Mouse (Mus musculus) kidney, postnatal 0 days (tissue): ENCODE measurements at regions not wholly inside any gene's neighbourhood (a gene's known extent, or its start where the extent isn't known, plus 50 kb on each side); places are given as distances from the start of the nearest gene placed in this dataset.

Experiments used
- ATAC-seq: fragments of 200-750 bp; cut with Nextera tagmentation; replicated peaks from 2 replicates; pipeline ENCODE4 v1.8.0; 2017; ENCODE audit warnings: low read depth, moderate number of reproducible peaks, moderate TSS enrichment, moderate library complexity; ENCODE audit not compliant: low FRiP score
- DNase-seq: peaks from one replicate; pipeline ENCODE4 v3.0.0-alpha.2; 2016; ENCODE audit warnings: low spot score
- H3K27ac ChIP-seq: fragments of 300-500 bp; sonication (generic); 2 replicates; pipeline ENCODE4 v1.5.1; 2014; ENCODE audit warnings: mild to moderate bottlenecking
- H3K27me3 ChIP-seq: fragments of 300-500 bp; sonication (generic); 2 replicates; pipeline ENCODE4 v1.6.1; 2014; ENCODE audit warnings: low read length, mixed read lengths; ENCODE audit not compliant: insufficient read depth
- H3K36me3 ChIP-seq: fragments of 300-500 bp; sonication (generic); 2 replicates; pipeline ENCODE4 v1.6.1; 2014; ENCODE audit warnings: low read length, mixed read lengths; ENCODE audit not compliant: insufficient read depth
- H3K4me1 ChIP-seq: fragments of 300-500 bp; sonication (generic); replicated peaks from 2 replicates; pipeline ENCODE4 v1.6.1; 2014; ENCODE audit warnings: antibody characterized with exemption, low read length, mixed read lengths; ENCODE audit not compliant: insufficient read depth
- H3K4me2 ChIP-seq: fragments of 300-500 bp; sonication (generic); 2 replicates; pipeline ENCODE4 v1.6.1; 2014; ENCODE audit warnings: mild to moderate bottlenecking, low read length, moderate library complexity, mixed read lengths
- H3K4me3 ChIP-seq: fragments of 300-500 bp; sonication (generic); replicated peaks from 2 replicates; pipeline ENCODE4 v1.5.1; 2014; ENCODE audit warnings: low read depth, low read length
- H3K9ac ChIP-seq: fragments of 300-500 bp; sonication (generic); 2 replicates; pipeline ENCODE4 v1.6.1; 2014; ENCODE audit warnings: low read depth, low read length
- H3K9me3 ChIP-seq: fragments of 300-500 bp; sonication (generic); replicated peaks from 2 replicates; pipeline ENCODE4 v1.6.1; 2016; ENCODE audit warnings: low read length, inconsistent platforms, mixed read lengths
- CTCF ChIP-seq: IDR thresholded peaks from 2 replicates; pipeline ENCODE4 v1.5.1; 2016; ENCODE audit warnings: antibody characterized with exemption, low read depth, mild to moderate bottlenecking, moderate library complexity
- WGBS: fragments of 180-500 bp; shearing (Covaris S2); extraction: QIAGEN DNeasy Blood & Tissue Kit; methylation state at CpG from one replicate; pipeline ENCODE4 v1.1.7; 2014; 5-methylcytosine and 5-hydroxymethylcytosine counted together

DNA sequence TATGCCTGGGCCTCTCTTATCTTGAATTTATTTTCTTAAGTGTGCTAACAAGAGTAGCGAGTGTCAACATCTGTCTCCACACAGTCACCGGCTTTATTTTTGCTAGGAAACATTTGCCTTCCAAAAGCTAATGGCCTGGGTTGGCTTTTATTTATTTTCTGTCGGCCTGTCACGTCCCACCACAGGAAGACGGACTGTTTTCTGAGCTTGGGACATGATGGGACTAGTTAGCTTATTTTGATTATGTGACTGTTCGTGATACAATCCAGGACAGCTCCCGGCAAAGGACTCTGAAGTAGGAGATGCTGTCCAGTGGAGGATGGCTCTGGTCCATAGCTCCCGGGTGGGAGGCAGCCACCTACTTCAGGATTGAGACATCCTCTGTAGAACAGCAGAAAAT is 372.5 kb downstream of the Wdr11 start:
- Histone ChIP-seq H3K4me1 (no peaks in the 10 kb centered on the region), H3K27ac (no peak overlapping the region), H3K9me3 (no peaks in the 10 kb centered on the region), H3K4me2 (no peak overlapping the region), H3K4me3 (no peak overlapping the region), H3K9ac (no peak overlapping the region), H3K36me3 (no peaks in the 10 kb centered on the region), H3K27me3 (no peaks in the 10 kb centered on the region)
- 28% methylated on average over 8 of the region's 8 CpGs for WGBS
- no peak for ATAC-seq
- no peak for TF ChIP-seq CTCF
- peak; percentile 36 for DNase-seq

DNA sequence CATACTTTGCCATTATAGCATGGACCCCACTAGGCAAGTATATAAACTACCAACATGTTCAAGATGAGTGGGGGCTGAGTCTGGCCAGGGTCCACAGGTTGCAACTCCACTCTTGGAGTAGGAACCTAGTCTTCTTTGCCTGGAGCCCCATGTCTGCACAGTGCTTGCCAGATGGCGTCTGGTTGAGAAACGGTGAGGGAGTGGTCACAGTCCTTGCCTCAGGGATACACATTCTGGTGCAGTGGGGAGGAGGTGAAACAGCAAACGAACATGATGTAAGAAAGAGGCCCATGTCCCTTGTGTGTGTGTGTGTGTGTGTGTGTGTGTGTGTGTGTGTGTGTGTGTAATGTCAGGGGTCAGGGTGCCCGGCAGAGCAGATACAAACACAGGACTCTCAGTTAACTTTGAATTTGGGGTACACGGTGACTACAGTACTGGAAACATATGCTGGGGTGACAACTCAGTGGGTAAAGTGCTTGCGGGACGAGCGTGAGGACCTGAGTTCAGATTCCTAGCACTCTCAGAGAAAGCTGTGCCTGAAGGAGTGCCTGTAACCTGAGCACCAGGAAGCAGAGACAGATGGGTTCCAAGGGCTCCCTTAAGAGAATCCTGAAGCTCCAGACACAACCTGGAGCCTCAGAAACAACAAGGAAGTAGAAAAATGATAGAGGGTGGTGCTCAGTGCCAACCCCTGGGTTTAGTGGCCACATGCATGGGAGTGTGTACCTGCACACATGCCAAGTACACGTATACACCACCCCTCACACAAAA is 373.8 kb downstream of the Wdr11 start:
- Histone ChIP-seq H3K36me3 (no peaks in the 10 kb centered on the region), H3K4me2 (no peak overlapping the region), H3K27ac (no peak overlapping the region), H3K27me3 (no peaks in the 10 kb centered on the region), H3K4me1 (no peaks in the 10 kb centered on the region), H3K9me3 (no peaks in the 10 kb centered on the region), H3K4me3 (no peak overlapping the region), H3K9ac (no peak overlapping the region)
- ATAC-seq (no peak), DNase-seq (no peak)
- WGBS: 77% methylated on average over 9 of the region's 9 CpGs
- no peak for TF ChIP-seq CTCF

DNA sequence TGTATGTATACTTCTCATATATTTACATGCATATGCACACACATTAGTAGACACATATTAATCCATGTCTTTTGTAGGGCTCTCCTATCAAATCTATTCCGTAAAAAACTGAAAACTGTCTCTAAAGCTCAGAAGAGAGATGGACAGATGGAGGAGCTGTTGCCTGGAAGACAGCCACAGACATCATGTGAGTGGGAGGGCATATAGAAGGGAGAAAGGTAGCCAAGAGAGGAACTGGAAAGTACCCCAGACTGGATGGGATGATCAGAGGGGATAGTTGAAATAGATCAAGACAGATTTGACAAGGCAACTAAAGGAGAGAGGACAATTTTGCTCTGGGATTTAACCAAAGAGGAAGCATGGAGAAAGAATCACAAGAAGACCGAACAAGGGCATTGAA is 375.1 kb downstream of the Wdr11 start:
- ATAC-seq (no peak), DNase-seq (no peak)
- Histone ChIP-seq H3K27ac (no peak overlapping the region), H3K9ac (no peak overlapping the region), H3K4me2 (no peak overlapping the region), H3K9me3 (no peaks in the 10 kb centered on the region), H3K27me3 (no peaks in the 10 kb centered on the region), H3K4me3 (no peak overlapping the region), H3K36me3 (no peaks in the 10 kb centered on the region), H3K4me1 (no peaks in the 10 kb centered on the region)
- 95% methylated on average over 2 of the region's 2 CpGs for WGBS
- no peak for TF ChIP-seq CTCF

DNA sequence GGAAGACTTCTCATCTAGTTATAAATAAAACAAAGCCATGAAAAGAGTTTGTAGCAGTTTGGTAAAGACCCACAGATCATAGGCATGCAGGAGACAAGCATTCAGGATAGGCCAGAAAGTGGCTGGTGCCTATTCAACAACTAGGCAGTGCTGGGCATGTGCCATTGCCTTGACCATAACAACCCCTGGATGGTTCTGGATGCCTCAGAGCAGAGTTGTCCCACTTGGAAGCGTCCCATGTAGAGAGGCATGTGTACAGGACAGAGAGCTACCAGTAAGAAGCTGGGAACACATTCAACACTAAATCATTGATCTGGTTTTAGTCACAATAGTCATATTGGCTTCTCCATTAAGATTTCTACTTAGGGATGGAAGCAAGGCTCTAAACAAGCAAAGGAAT is 378.5 kb downstream of the Wdr11 start:
- Histone ChIP-seq H3K27me3 (no peaks in the 10 kb centered on the region), H3K9me3 (no peaks in the 10 kb centered on the region), H3K4me1 (no peaks in the 10 kb centered on the region), H3K4me2 (no peak overlapping the region), H3K27ac (no peak overlapping the region), H3K36me3 (no peaks in the 10 kb centered on the region), H3K4me3 (no peak overlapping the region), H3K9ac (no peak overlapping the region)
- 88% methylated on average over 1 of the region's 1 CpGs for WGBS
- DNase-seq (no peak), ATAC-seq (no peak)
- TF ChIP-seq CTCF: no peak

DNA sequence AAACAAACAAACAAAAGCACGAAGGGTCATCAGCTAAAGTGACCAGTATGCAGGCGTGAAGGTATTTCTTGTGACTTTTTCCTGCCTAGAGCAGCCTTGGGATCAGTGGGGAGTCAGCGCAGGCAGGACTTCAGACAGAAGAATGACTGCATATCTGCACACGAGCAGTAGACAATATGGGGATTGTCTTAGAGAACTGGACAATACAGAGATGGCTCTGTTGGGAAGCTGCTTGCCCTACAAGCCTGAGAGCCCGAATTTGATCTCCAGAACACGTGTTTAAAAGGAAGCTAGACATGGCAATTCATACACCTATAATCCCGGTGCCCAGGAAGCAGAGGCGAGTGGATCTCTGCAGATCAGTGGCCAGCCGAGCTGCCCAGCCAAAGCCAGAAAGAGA is 382.5 kb downstream of the Wdr11 start:
- 84% methylated on average over 9 of the region's 9 CpGs for WGBS
- Histone ChIP-seq H3K27ac (no peak overlapping the region), H3K9ac (no peak overlapping the region), H3K4me3 (no peak overlapping the region), H3K27me3 (no peaks in the 10 kb centered on the region), H3K9me3 (no peaks in the 10 kb centered on the region), H3K36me3 (no peaks in the 10 kb centered on the region), H3K4me2 (no peak overlapping the region), H3K4me1 (no peaks in the 10 kb centered on the region)
- DNase-seq: no peak
- no peak for TF ChIP-seq CTCF
- no peak for ATAC-seq

DNA sequence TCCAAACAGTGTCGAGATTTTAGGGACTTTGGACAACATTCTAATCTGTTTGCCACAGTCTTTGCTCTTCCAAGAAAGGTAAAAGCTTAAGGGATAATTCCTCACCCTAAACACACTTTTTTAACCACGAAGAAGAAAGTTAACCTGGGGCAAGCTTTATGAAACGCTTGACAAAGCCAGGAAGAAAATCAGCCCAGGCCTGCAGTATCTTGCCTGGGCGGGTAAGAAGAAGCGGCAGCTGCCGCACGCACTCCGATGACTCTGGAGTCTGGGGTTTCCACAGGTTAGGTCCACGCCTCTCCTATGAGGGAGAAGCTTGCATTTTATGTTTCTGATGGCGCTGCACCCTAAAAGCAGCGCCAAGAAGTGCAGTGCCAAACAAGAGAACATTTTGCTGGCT is 383.2 kb downstream of the Wdr11 start:
- no peak for ATAC-seq

More for the DNA sequence above, 383.2 kb downstream of the Wdr11 start:
- Histone ChIP-seq H3K27ac (no peak overlapping the region), H3K4me2 (no peak overlapping the region), H3K36me3 (no peaks in the 10 kb centered on the region), H3K9ac (no peak overlapping the region), H3K4me1 (no peaks in the 10 kb centered on the region), H3K9me3 (no peaks in the 10 kb centered on the region), H3K27me3 (no peaks in the 10 kb centered on the region), H3K4me3 (no peak overlapping the region)
- DNase-seq: no peak
- TF ChIP-seq CTCF: no peak
- WGBS: 62% methylated on average over 11 of the region's 11 CpGs
